Mouse (Mus musculus) limb, embryonic 14.5 days (tissue): ENCODE results near the gene Ndrg3. TPM values are rescaled to one million over a fixed set of nuclear protein-coding genes. Genes with fewer than 3 reads are reported as not detected.

Experiments
- ATAC-seq: fragments of 200-750 bp; cut with Nextera tagmentation; 2 replicates; pipeline ENCODE4 v1.8.0; 2017; ENCODE audit warnings: low read depth, moderate number of reproducible peaks, moderate TSS enrichment; ENCODE audit not compliant: low FRiP score
- DNase-seq: peaks from one replicate; pipeline ENCODE4 v3.0.0-alpha.2; 2015; ENCODE audit warnings: low spot score
- H3K27ac ChIP-seq: fragments of 300-500 bp; sonication (generic); replicated peaks from 2 replicates; pipeline ENCODE4 v1.5.1; 2014; ENCODE audit warnings: low read depth, mild to moderate bottlenecking, low read length, moderate library complexity, mixed read lengths
- H3K27me3 ChIP-seq: fragments of 300-500 bp; sonication (generic); 2 replicates; pipeline ENCODE4 v1.6.1; 2014; ENCODE audit warnings: low read length, mixed read lengths; ENCODE audit not compliant: control insufficient read depth, insufficient read depth
- H3K36me3 ChIP-seq: fragments of 300-500 bp; sonication (generic); 2 replicates; pipeline ENCODE4 v1.6.1; 2014; ENCODE audit warnings: mild to moderate bottlenecking, low read length, moderate library complexity, mixed read lengths; ENCODE audit not compliant: control insufficient read depth, insufficient read depth
- H3K4me1 ChIP-seq: fragments of 300-500 bp; sonication (generic); 2 replicates; pipeline ENCODE4 v1.6.1; 2014; ENCODE audit warnings: antibody characterized with exemption, low read length, mixed read lengths; ENCODE audit not compliant: control insufficient read depth, insufficient read depth
- H3K4me2 ChIP-seq: fragments of 300-500 bp; sonication (generic); replicated peaks from 2 replicates; pipeline ENCODE4 v1.6.1; 2014; ENCODE audit warnings: low read depth, mild to moderate bottlenecking, low read length, moderate library complexity; ENCODE audit not compliant: severe bottlenecking
- H3K4me3 ChIP-seq: fragments of 300-500 bp; sonication (generic); replicated peaks from 2 replicates; pipeline ENCODE4 v1.5.1; 2014; ENCODE audit warnings: low read length
- H3K9ac ChIP-seq: fragments of 300-500 bp; sonication (generic); 2 replicates; pipeline ENCODE4 v1.6.1; 2014; ENCODE audit warnings: mild to moderate bottlenecking, low read depth, low read length, moderate library complexity; ENCODE audit not compliant: severe bottlenecking
- H3K9me3 ChIP-seq: fragments of 300-500 bp; sonication (generic); 2 replicates; pipeline ENCODE4 v1.6.1; 2016; ENCODE audit warnings: low read length; ENCODE audit not compliant: control insufficient read depth
- POLR2A ChIP-seq: fragments of 200-500 bp; IDR thresholded peaks from 2 replicates; pipeline ENCODE4 v1.8.0; 2012; ENCODE audit warnings: inconsistent platforms, mild to moderate bottlenecking, moderate library complexity, borderline replicate concordance; ENCODE audit not compliant: insufficient read depth, insufficient read length; ENCODE audit errors: extremely low read depth
- WGBS: fragments of 180-500 bp; shearing (Covaris S2); extraction: QIAGEN DNeasy Blood & Tissue Kit; methylation state at CpG from one replicate; pipeline ENCODE4 v1.1.7; 2014; 5-methylcytosine and 5-hydroxymethylcytosine counted together
- polyA plus RNA-seq, 2 experiments: library from polyadenylated mRNA; depleted of rRNA in 1 of 2; stranded (reverse) in 1 of 2; unstranded in 1 of 2; fragments of >200 nt; fragmentation: Nextera tagmentation in 1 of 2; extraction: Ambion mirVana in 1 of 2; gene quantifications; 2 replicates each; pipeline versions ENCODE4 v1.2.1 to v1.2.3; 2012 to 2014

Gene Ndrg3
- polyA plus RNA-seq, 2 experiments, result 44.1 to 64.6 TPM

DNA sequence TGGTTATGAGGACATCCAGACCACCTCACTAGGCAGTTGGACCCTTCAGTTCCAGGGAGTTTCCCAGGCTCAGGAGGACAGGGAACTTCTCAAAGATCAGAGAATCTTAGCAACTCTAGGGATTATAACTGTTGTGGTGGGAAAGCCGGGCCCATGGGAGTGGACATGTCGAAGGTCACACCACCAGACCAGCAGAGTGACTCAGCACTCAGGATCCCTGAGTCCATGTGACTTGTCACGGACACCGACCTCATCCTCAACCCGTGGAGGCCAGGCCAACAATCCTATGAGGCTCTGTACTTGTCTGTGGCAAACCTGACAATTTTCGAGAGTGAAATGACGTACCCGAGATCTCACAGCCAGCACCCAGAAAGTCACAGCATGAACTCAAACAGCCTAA, 44.5 kb upstream of the Ndrg3 start:
- no peak for ATAC-seq
- Histone ChIP-seq H3K9ac (no peak overlapping the region), H3K36me3 (peaks cover 91% of the 10 kb centered on the region), H3K4me3 (no peak overlapping the region), H3K9me3 (no peaks in the 10 kb centered on the region), H3K4me2 (no peak overlapping the region), H3K4me1 (no peaks in the 10 kb centered on the region), H3K27me3 (no peaks in the 10 kb centered on the region), H3K27ac (no peak overlapping the region)
- 94% methylated on average over 8 of the region's 8 CpGs for WGBS
- no peak for TF ChIP-seq POLR2A
- no peak for DNase-seq

DNA sequence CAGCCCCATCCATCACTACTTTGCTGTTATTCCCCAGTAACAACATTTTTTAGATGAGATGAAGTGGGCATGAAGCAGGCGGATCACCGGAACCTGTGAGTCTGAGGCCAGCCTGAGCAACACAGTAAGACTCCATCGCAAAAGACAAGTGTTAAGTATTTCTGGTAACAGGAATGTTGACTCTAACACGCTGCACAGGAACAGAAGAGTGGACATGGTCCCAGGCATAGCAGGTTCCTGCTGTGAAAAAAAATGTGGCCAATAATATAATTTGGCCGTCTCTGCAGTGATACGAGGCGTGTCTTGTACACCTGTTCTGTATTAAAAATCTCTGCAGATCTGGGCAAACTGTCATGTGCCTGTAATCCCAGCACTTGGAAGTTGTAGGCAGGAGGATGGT, 43.5 kb upstream of the Ndrg3 start:
- DNase-seq (no peak), ATAC-seq (no peak)
- Histone ChIP-seq H3K4me1 (no peaks in the 10 kb centered on the region), H3K4me2 (no peak overlapping the region), H3K9me3 (no peaks in the 10 kb centered on the region), H3K4me3 (no peak overlapping the region), H3K36me3 (peaks cover 91% of the 10 kb centered on the region), H3K27me3 (no peaks in the 10 kb centered on the region), H3K27ac (no peak overlapping the region), H3K9ac (no peak overlapping the region)
- TF ChIP-seq POLR2A, result no peak
- WGBS, result 77% methylated on average over 7 of the region's 7 CpGs

DNA sequence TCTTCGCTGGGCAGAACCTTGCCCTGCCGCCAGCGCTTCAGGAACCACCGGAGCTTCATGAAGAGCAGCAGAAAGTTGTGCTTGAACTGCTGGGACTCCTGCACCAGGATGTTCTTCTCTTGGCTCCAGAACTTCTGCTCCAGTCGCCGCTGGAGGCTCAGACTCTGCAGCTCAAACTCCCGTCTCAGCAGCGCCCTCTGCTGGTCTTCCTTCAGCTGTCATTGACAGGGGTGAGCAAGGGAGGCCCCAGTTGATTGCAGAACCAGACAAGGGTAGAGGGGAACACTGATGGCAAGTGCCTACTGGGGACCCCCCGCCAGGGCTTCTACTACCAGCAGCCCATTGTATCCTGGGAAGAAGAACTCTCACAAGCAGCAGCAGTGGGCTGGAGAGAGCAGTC, 38.9 kb upstream of the Ndrg3 start:
- DNase-seq, result peak; percentile 79
- 51% methylated on average over 9 of the region's 9 CpGs for WGBS
- Histone ChIP-seq H3K36me3 (peaks cover 92% of the 10 kb centered on the region), H3K9me3 (no peaks in the 10 kb centered on the region), H3K27me3 (no peaks in the 10 kb centered on the region), H3K4me1 (no peaks in the 10 kb centered on the region), H3K27ac (no peak overlapping the region), H3K9ac (no peak overlapping the region; the same call in 1 of the 2 replicates), H3K4me3 (no peak overlapping the region), H3K4me2 (no peak overlapping the region)
- ATAC-seq, result peak; percentile 65
- TF ChIP-seq POLR2A, result no peak

DNA sequence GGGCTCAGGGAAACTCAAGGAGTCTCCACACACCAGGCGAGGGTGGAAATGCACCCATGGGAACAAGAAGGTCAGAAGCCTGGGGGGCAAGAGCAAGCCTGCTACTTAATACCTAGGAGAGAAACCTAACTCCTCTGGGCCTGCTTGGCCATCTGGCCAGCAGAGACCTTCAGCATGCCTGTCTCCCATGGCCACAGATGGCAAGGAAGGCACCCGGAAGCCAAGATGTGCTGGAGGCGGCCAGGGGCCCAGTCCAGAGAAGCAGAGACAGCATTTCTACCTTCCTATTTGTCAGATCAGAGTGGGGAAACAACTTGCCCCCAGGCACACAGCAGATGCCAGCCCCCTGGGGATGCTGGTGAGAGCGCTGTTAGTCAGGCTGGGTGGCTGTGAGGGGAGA, 36.4 kb upstream of the Ndrg3 start:
- Histone ChIP-seq H3K27ac (no peak overlapping the region), H3K4me3 (no peak overlapping the region), H3K9ac (no peak overlapping the region), H3K9me3 (0 out of 2 replicates have a peak, but pooled peaks cover 4% of the 10 kb centered on the region), H3K27me3 (no peaks in the 10 kb centered on the region), H3K4me1 (no peaks in the 10 kb centered on the region), H3K36me3 (peaks cover 96% of the 10 kb centered on the region), H3K4me2 (no peak overlapping the region)
- ATAC-seq (no peak), DNase-seq (no peak)
- TF ChIP-seq POLR2A, result no peak
- 93% methylated on average over 4 of the region's 4 CpGs for WGBS

DNA sequence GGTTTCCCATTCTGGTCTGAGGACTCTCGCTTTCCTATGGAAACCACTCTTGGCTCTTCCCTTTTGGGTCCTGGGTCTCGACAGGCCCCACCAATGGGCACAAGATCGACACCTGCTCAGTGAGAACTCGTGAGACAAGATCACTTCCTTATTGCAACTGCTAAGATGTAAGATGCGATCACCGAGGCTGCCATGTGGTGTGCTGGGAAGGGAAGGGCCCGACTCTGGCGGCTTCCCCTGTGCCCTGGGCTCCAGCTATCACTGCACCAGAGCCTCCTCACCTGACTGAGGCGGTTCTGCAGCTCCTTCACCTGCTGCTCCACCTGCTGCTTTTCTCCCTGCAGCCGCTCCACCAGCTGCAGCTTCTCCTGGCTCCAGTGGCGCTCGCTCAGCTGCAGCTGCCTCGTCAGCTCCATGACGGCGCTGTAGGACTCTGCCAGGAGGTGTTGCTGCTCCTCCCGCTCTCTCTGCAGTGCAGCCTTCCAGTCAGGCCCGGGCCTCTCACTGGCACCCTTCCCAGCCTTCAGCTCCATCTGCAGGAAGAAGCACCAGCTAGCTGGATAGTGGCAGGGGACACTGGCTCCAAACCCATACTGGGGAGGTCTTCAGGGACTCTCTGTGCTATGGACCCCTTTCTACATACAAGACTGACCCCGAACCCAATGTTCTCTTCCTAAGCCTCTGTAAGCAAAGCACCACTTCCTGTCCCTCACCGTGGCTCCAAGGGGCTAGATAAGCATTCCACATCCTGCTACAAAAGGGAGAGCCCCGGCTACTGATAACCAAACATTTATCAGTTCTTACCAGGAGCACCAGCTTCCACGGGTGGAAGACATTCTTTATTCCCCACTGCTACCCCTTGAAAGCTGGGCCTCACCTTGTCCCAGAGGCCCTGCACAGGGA, 35.5 kb upstream of the Ndrg3 start:
- Histone ChIP-seq H3K4me3 (no peak overlapping the region), H3K4me2 (no peak overlapping the region), H3K4me1 (no peaks in the 10 kb centered on the region), H3K36me3 (peaks cover 96% of the 10 kb centered on the region), H3K27ac (no peak overlapping the region), H3K9ac (no peak overlapping the region), H3K9me3 (0 out of 2 replicates have a peak, but pooled peaks cover 4% of the 10 kb centered on the region), H3K27me3 (no peaks in the 10 kb centered on the region)
- DNase-seq (no peak), ATAC-seq (no peak)
- 91% methylated on average over 20 of the region's 21 CpGs for WGBS
- no peak for TF ChIP-seq POLR2A

DNA sequence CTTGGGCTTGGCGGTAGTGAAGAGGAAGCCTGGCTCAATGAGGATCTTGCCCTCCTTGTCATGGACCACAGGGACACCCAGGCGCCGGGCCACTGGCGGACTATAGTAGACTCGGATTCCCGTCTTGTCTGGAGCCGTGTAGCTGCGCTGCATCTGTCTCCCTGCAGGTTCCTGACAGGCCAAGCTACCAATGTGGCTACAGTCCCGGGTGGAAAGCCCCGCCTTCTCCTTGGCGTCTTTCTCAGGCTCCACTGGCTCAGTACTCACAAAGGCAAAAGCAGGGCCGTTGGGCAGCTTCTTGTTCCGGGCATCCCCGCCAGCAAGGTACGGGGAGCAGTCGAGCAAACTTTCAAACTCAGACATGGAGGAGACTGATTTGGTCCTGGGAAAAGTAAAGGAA, 29.3 kb upstream of the Ndrg3 start:
- peaks cover 99% of the 10 kb centered on the region for H3K36me3 ChIP-seq
- 94% methylated on average over 16 of the region's 16 CpGs for WGBS

More for the DNA sequence above, 29.3 kb upstream of the Ndrg3 start:
- DNase-seq (no peak), ATAC-seq (no peak)
- Histone ChIP-seq H3K27me3 (no peaks in the 10 kb centered on the region), H3K9ac (no peak overlapping the region), H3K9me3 (0 out of 2 replicates have a peak, but pooled peaks cover 4% of the 10 kb centered on the region), H3K27ac (no peak overlapping the region), H3K4me2 (no peak overlapping the region), H3K4me1 (no peaks in the 10 kb centered on the region), H3K4me3 (no peak overlapping the region)
- TF ChIP-seq POLR2A, result no peak
